Mouse (Mus musculus) thymus, adult 2 months (tissue): Measurements from ENCODE around the gene Grm2.

Experiments
- CTCF ChIP-seq: fragments of 200-500 bp; IDR thresholded peaks from 2 replicates; pipeline ENCODE4 v1.5.1; 2012; ENCODE audit warnings: mild to moderate bottlenecking, control low read depth, low read length, moderate library complexity, borderline replicate concordance; ENCODE audit not compliant: control insufficient read depth, poor library complexity, insufficient read depth; ENCODE audit errors: extremely low read depth
- POLR2A ChIP-seq: fragments of 200-500 bp; IDR thresholded peaks from 2 replicates; pipeline ENCODE4 v1.6.1; 2012; ENCODE audit warnings: mild to moderate bottlenecking, low read length, control low read depth, moderate library complexity; ENCODE audit not compliant: control insufficient read depth, poor library complexity, insufficient read depth; ENCODE audit errors: extremely low read depth

GRCm38 (mm10) chr9:106600546-106600945 lies 55.3 kb downstream of the Grm2 start:
- TF ChIP-seq CTCF (no peak), POLR2A (no peak)
